Mouse (Mus musculus) intestine, embryonic 16.5 days (tissue): Measurements from ENCODE around the gene Actr8. TPM values are rescaled to one million over a fixed set of nuclear protein-coding genes. Genes with fewer than 3 reads are reported as not detected.

Experiments
- ATAC-seq: fragments of 200-750 bp; cut with Nextera tagmentation; 2 replicates; pipeline ENCODE4 v1.8.0; 2017; ENCODE audit warnings: moderate TSS enrichment, moderate library complexity
- H3K27ac ChIP-seq: fragments of 300-500 bp; sonication (generic); 2 replicates; pipeline ENCODE4 v1.5.1; 2014; ENCODE audit warnings: mild to moderate bottlenecking, low read length
- H3K27me3 ChIP-seq: fragments of 300-500 bp; sonication (generic); replicated peaks from 2 replicates; pipeline ENCODE4 v1.6.1; 2014; ENCODE audit warnings: low read length, control low read depth, mixed read lengths; ENCODE audit not compliant: control insufficient read depth, insufficient read depth
- H3K36me3 ChIP-seq: fragments of 300-500 bp; sonication (generic); 2 replicates; pipeline ENCODE4 v1.6.1; 2014; ENCODE audit warnings: low read length, control low read depth; ENCODE audit not compliant: control insufficient read depth, insufficient read depth
- H3K4me1 ChIP-seq: fragments of 300-500 bp; sonication (generic); 2 replicates; pipeline ENCODE4 v1.6.1; 2014; ENCODE audit warnings: low read length, control low read depth, mixed read lengths; ENCODE audit not compliant: control insufficient read depth, insufficient read depth
- H3K4me2 ChIP-seq: fragments of 300-500 bp; sonication (generic); 2 replicates; pipeline ENCODE4 v1.6.1; 2014; ENCODE audit warnings: low read depth, low read length, control low read depth
- H3K4me3 ChIP-seq: fragments of 300-500 bp; sonication (generic); 2 replicates; pipeline ENCODE4 v1.5.1; 2014; ENCODE audit warnings: mild to moderate bottlenecking, low read length
- H3K9ac ChIP-seq: fragments of 300-500 bp; sonication (generic); 2 replicates; pipeline ENCODE4 v1.6.1; 2014; ENCODE audit warnings: low read depth, low read length
- H3K9me3 ChIP-seq: fragments of 300-500 bp; sonication (generic); 2 replicates; pipeline ENCODE4 v1.6.1; 2016; ENCODE audit warnings: low read length, control low read depth; ENCODE audit not compliant: control insufficient read depth
- WGBS: fragments of 180-500 bp; shearing (Covaris S2); extraction: QIAGEN DNeasy Blood & Tissue Kit; methylation state at CpG from one replicate; pipeline ENCODE4 v1.1.7; 2014; 5-methylcytosine and 5-hydroxymethylcytosine counted together
- polyA plus RNA-seq: library from polyadenylated mRNA; unstranded; fragments of >200 nt; fragmentation: Nextera tagmentation; extraction: Ambion mirVana; gene quantifications from 2 replicates; pipeline ENCODE4 v1.2.1, GENCODE M21; 2015

Actr8 gene
- polyA plus RNA-seq, 1 experiment from 2014 or later, result 56.1 TPM

GRCm38 (mm10) chr14:30009864-30010560, 31.9 kb downstream of the Actr8 start:
- peak; percentile 56 for ATAC-seq
- Histone ChIP-seq H3K4me1 (peaks cover 17% of the 10 kb centered on the region), H3K9me3 (no peaks in the 10 kb centered on the region), H3K27ac (0 out of 2 replicates have a peak overlapping the region, but pooled peaks have one; percentile 13), H3K9ac (peak overlapping the region; percentile 42; the same call in 1 of the 2 replicates), H3K36me3 (no peaks in the 10 kb centered on the region), H3K4me2 (peak overlapping the region; percentile 68), H3K4me3 (no peak overlapping the region), H3K27me3 (peaks cover 5% of the 10 kb centered on the region; the same call in 1 of the 2 replicates)
- WGBS, result 61% methylated on average over 10 of the region's 10 CpGs

- no peak overlapping the region for H3K9ac ChIP-seq
- WGBS, result 78% methylated on average over 10 of the region's 10 CpGs
- no peak for ATAC-seq
- no peak overlapping the region for H3K4me3 ChIP-seq
- H3K27ac ChIP-seq, result no peak overlapping the region
- peaks cover 5% of the 10 kb centered on the region; the same call in 1 of the 2 replicates for H3K27me3 ChIP-seq
- no peaks in the 10 kb centered on the region for H3K36me3 ChIP-seq
- no peaks in the 10 kb centered on the region for H3K9me3 ChIP-seq
- H3K4me1 ChIP-seq, result peaks cover 17% of the 10 kb centered on the region
- H3K4me2 ChIP-seq, result no peak overlapping the region
Measured at GRCm38 (mm10) chr14:30011886-30012560, 33.9 kb downstream of the Actr8 start.

GRCm38 (mm10) chr14:30014487-30014886, 36.4 kb downstream of the Actr8 start:
- Histone ChIP-seq H3K27ac (no peak overlapping the region), H3K4me1 (peaks cover 7% of the 10 kb centered on the region; the same call in 1 of the 2 replicates), H3K9ac (no peak overlapping the region), H3K4me3 (no peak overlapping the region), H3K36me3 (no peaks in the 10 kb centered on the region), H3K4me2 (no peak overlapping the region), H3K27me3 (no peaks in the 10 kb centered on the region), H3K9me3 (no peaks in the 10 kb centered on the region)
- no peak for ATAC-seq
- 66% methylated on average over 10 of the region's 10 CpGs for WGBS

GRCm38 (mm10) chr14:30015008-30015407, 36.9 kb downstream of the Actr8 start:
- H3K4me2 ChIP-seq, result no peak overlapping the region
- no peaks in the 10 kb centered on the region for H3K27me3 ChIP-seq
- H3K27ac ChIP-seq, result no peak overlapping the region
- 68% methylated on average over 1 of the region's 1 CpGs for WGBS
- H3K9ac ChIP-seq, result no peak overlapping the region
- peaks cover 4% of the 10 kb centered on the region; the same call in 1 of the 2 replicates for H3K4me1 ChIP-seq
- ATAC-seq, result no peak
- no peaks in the 10 kb centered on the region for H3K36me3 ChIP-seq
- no peak overlapping the region for H3K4me3 ChIP-seq
- no peaks in the 10 kb centered on the region for H3K9me3 ChIP-seq

- Histone ChIP-seq H3K9me3 (no peaks in the 10 kb centered on the region), H3K4me1 (no peaks in the 10 kb centered on the region), H3K36me3 (no peaks in the 10 kb centered on the region), H3K27ac (no peak overlapping the region), H3K9ac (no peak overlapping the region), H3K4me3 (no peak overlapping the region), H3K27me3 (no peaks in the 10 kb centered on the region), H3K4me2 (no peak overlapping the region)
- WGBS, result 84% methylated on average over 5 of the region's 5 CpGs
- ATAC-seq, result no peak
Measured at GRCm38 (mm10) chr14:30016666-30017065, 38.5 kb downstream of the Actr8 start.

GRCm38 (mm10) chr14:30017794-30018462, 39.8 kb downstream of the Actr8 start:
- ATAC-seq, result peak; percentile 80
- Histone ChIP-seq H3K27ac (0 out of 2 replicates have a peak overlapping the region, but pooled peaks have one; percentile 26), H3K9me3 (no peaks in the 10 kb centered on the region), H3K4me2 (no peak overlapping the region), H3K4me1 (no peaks in the 10 kb centered on the region), H3K27me3 (no peaks in the 10 kb centered on the region), H3K9ac (no peak overlapping the region), H3K4me3 (no peak overlapping the region), H3K36me3 (no peaks in the 10 kb centered on the region)
- 77% methylated on average over 8 of the region's 8 CpGs for WGBS

- H3K27ac ChIP-seq, result no peak overlapping the region
- H3K4me3 ChIP-seq, result no peak overlapping the region
- no peaks in the 10 kb centered on the region for H3K4me1 ChIP-seq
- H3K4me2 ChIP-seq, result no peak overlapping the region
- WGBS, result 91% methylated on average over 4 of the region's 4 CpGs
- H3K9ac ChIP-seq, result no peak overlapping the region
- no peak for ATAC-seq
- no peaks in the 10 kb centered on the region for H3K27me3 ChIP-seq
- no peaks in the 10 kb centered on the region for H3K9me3 ChIP-seq
- no peaks in the 10 kb centered on the region for H3K36me3 ChIP-seq
Measured at GRCm38 (mm10) chr14:30018463-30018801, 40.3 kb downstream of the Actr8 start.

GRCm38 (mm10) chr14:30018846-30019245, 40.7 kb downstream of the Actr8 start:
- no peaks in the 10 kb centered on the region for H3K9me3 ChIP-seq
- H3K27ac ChIP-seq, result no peak overlapping the region
- H3K4me3 ChIP-seq, result no peak overlapping the region
- no peaks in the 10 kb centered on the region for H3K36me3 ChIP-seq
- WGBS, result 89% methylated on average over 6 of the region's 6 CpGs
- H3K27me3 ChIP-seq, result no peaks in the 10 kb centered on the region
- H3K9ac ChIP-seq, result no peak overlapping the region
- H3K4me1 ChIP-seq, result no peaks in the 10 kb centered on the region
- H3K4me2 ChIP-seq, result no peak overlapping the region
- ATAC-seq, result no peak

GRCm38 (mm10) chr14:30019375-30019774, 41.2 kb downstream of the Actr8 start:
- H3K27me3 ChIP-seq, result no peaks in the 10 kb centered on the region
- no peak for ATAC-seq
- WGBS, result 92% methylated on average over 8 of the region's 8 CpGs
- no peak overlapping the region for H3K4me3 ChIP-seq
- H3K4me1 ChIP-seq, result no peaks in the 10 kb centered on the region
- no peak overlapping the region for H3K9ac ChIP-seq
- H3K4me2 ChIP-seq, result no peak overlapping the region
- no peaks in the 10 kb centered on the region for H3K9me3 ChIP-seq
- H3K27ac ChIP-seq, result no peak overlapping the region
- no peaks in the 10 kb centered on the region for H3K36me3 ChIP-seq
